Mouse (Mus musculus): ENCODE results near the gene Gtf2ird1.
A peak's percentile ranks its signal among the peaks of the same experiment; 100 is the strongest.
"Not testable (repeated sequence)": the region's sequence is repeated elsewhere in the genome, so short reads cannot be mapped to it uniquely, and the experiment has no call there.

Gtf2ird1 gene

GRCm38 (mm10) chr5:134401841-134402240 lies 54.7 kb downstream of the Gtf2ird1 start:
- DNase-seq, result no peak

- DNase-seq, result no peak
These were observed 58.9 kb downstream of the Gtf2ird1 start for GRCm38 (mm10) chr5:134397434-134398163.

DNA sequence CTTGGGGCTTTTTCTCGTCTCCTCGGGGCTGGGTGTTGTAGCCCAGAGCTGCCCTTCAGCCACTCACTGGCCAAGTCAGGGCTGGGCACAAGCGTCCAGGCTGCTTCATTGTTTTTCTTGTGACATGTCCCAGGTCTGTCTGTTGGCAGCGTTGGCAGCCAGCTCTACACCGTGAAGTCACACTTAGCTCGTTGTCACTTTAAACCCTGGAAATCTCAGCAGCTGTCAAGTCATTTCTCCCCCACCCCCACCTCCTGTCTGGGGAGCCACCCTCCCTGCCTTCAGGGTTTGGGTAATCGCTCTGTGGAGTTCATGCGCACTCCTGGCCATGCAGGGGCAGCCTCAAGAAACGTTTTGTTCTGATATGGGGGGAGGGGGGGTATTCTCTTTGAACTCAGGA lies 60.0 kb downstream of the Gtf2ird1 start:
- DNase-seq, result no peak

DNA sequence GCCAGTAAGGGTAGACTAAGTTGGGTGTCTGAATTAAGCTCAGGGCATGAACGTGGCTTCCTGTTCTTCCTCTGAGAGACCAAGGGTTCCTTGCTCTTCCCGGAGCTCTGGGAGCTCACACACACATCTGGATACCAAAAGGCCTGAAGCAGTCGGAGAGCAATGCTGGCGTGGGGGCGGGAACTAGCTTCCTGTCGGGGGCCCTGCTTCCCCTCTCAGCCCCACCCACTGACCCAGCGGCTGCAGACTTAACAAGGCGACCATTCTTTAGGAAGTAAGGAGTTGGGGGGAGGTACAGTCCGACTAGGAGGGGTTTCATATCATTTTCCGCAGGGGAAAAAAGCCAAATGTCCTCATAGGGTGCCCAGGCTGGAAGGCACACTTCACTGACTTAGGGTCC lies 61.9 kb downstream of the Gtf2ird1 start:
- no peak for DNase-seq

DNA sequence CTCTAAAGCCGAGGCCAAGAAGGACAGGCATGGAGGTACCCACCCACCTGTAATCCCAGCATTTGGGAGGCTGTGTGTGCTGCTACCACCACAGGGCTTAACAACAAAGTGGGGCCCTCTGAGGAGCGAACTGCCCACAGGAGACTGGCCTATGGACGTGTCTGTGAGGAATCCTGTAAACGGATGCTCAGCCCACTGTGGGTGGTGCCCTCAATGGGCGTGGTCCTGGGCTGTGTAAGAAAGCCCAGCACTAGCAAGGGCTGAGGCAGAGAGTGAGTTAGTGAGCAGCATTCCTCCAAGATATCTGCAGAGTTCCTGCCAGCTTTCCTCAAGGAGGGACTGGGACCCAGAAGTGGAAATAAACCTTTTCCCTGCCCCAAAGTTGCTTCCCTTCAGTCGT lies 62.9 kb downstream of the Gtf2ird1 start:
- no peak for DNase-seq

GRCm38 (mm10) chr5:134385106-134385505 lies 71.4 kb downstream of the Gtf2ird1 start:
- peak; percentile 87 to 92 for DNase-seq

- DNase-seq, result no peak
These were observed 81.3 kb downstream of the Gtf2ird1 start for GRCm38 (mm10) chr5:134375256-134375655.

DNA sequence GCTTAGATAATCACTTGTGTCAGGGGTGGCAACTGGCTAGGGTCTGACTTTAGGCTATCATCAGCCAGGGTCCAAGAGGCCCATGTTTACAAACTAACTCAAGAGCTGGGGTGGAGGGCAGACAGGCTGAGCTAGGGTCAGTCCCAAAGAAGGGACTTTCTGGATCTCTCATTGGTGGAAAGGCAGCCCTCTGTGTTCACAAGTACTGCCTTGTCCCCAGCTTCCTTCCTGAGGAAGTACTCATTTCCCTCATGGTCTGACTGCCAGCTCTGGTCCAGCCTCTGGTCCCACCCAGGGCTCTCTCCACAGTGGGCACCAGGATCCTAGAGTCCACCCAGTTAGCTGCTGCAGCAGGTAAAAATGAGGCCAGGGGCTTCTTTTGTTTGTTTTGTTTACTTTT lies 82.0 kb downstream of the Gtf2ird1 start:
- DNase-seq, result no peak

- peak; percentile 67 to 73 for DNase-seq
These were observed 82.5 kb downstream of the Gtf2ird1 start for GRCm38 (mm10) chr5:134373912-134374488.

DNA sequence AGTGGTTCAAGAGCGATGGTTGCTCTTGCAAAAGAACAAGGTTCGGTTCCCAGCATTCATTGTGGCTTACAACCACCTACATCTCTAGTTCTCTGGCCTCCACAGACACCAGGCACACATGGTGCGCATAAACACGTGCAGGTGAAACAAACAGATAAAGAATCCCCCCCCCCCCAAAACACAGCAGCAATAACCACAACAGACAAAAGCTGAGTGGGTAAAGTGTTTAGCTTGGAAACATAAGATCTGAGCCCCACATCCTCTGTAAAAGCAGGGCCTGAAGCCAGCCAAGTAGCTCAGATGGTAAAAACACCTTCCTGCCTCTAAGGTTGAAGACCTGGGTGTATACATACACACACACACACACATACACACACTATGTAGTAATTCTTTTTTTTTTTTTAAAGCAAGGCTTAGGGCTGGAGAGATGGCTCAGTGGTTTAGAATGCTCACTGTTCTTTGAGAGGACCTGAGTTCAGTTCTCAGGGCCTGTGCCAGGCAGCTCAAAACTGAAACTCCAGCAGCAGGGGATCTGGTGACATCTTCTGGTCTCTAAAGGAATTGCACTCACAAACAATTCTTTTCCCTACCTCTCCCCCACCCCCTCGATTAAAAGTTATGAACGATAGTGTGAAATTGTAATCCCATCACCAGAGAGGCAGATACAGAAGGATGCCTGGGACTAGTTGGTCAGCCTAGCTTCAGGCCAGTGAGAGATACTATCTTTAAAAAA lies 83.4 kb downstream of the Gtf2ird1 start:
- no peak for DNase-seq

DNA sequence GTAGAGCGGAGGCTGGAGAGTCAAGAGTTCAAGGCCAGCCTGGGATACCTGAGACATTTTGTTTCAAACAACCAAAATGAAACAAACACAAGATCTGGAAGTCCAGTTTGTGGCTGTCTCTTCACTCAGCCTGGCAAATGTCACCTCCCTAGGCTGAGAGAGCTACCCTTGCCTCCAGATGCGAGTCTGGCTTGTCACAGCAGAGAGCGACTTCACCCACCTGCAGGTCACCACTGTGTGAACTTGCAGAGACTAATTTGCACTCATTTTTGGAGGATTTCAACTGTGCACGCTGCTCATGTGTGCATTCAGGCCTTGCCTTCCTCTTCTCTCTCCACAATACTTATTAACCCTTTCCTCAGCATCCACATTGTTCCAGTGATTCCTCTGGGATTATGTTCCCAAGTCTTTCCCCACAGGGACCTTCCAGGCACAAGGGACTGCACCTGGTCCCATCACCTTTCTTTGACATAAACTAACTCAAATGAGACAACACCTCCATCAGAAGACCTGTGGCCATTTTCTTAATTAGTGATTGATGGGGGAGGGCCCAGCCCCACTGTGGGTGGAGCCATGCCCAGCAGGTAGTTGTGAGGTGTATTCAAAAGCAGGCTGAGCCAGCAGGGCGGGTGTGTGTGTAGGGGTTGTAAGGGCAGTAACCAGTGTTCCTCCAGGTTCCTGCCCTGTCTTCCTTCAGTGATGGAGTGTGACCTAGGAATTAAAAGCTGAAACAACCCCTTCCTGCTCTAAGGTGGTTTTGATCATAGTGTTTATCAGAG lies 84.8 kb downstream of the Gtf2ird1 start:
- DNase-seq, result no peak

GRCm38 (mm10) chr5:134370831-134371230 lies 85.7 kb downstream of the Gtf2ird1 start:
- no peak for DNase-seq

GRCm38 (mm10) chr5:134359101-134359500 lies 97.4 kb downstream of the Gtf2ird1 start:
- no peak for DNase-seq

- DNase-seq, result not testable (repeated sequence)
These were observed 101.1 kb downstream of the Gtf2ird1 start for GRCm38 (mm10) chr5:134355372-134355771.

- no peak for DNase-seq
These were observed 103.4 kb downstream of the Gtf2ird1 start for GRCm38 (mm10) chr5:134353117-134353516.

DNA sequence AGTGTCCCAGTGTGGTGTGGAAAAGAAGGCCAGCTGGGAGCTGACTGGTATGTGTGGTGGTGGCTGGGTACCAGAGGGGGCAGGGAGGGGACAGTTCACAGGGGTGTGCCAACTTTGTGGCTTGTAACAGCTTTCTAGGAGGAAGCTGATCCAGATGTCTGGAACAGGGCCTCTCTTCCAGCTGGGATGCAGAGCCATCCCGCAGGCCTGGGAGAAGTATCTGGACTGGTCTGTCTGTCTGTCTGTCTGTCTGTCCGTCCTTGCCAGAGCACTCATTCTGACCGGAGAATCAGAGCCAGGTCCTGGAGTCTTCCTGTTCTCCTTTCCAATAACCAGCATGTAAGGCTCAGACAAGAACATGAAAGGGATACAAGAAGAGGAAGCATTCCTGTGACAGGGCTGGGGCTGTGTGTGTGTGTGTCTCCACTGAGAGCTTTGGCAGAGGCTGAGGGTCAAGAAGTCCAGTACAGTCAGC lies 104.0 kb downstream of the Gtf2ird1 start:
- DNase-seq, result no peak

GRCm38 (mm10) chr5:134350660-134351059 lies 105.9 kb downstream of the Gtf2ird1 start:
- peak in 1 of 2 experiments; percentile 28 for DNase-seq

GRCm38 (mm10) chr5:134347066-134347465 lies 109.5 kb downstream of the Gtf2ird1 start:
- DNase-seq, result peak in 1 of 2 experiments; percentile 29

- peak in 1 of 2 experiments; percentile 61 for DNase-seq
These were observed 111.1 kb downstream of the Gtf2ird1 start for GRCm38 (mm10) chr5:134345449-134345848.

- no peak for DNase-seq
These were observed 112.4 kb downstream of the Gtf2ird1 start for GRCm38 (mm10) chr5:134344076-134344475.

DNA sequence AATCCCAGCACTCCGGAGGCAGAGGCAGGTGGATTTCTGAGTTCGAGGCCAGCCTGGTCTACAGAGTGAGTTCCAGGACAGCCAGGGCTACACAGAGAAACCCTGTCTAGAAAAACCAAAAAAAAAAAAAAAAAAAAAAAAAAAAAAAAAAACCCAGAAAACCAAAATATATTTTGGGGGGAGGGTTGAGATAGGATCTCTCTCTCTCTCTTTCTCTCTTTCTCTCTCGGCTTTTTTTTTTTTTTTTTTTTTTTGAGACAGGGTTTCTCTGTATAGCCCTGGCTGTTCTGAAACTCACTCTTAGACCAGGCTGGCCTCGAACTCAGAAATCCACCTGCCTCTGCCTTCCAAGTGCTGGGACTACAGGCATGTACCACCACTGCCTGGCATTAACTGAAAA lies 113.0 kb downstream of the Gtf2ird1 start:
- DNase-seq, result not testable (repeated sequence)

- DNase-seq, result no peak
These were observed 113.9 kb downstream of the Gtf2ird1 start for GRCm38 (mm10) chr5:134342503-134343205.
